Mouse (Mus musculus) neural tube, embryonic 15.5 days (tissue): ENCODE results near the gene Cox4i1. TPM values are rescaled to one million over a fixed set of nuclear protein-coding genes. Genes with fewer than 3 reads are reported as not detected.

Experiments
- ATAC-seq: fragments of 200-750 bp; cut with Nextera tagmentation; 2 replicates; pipeline ENCODE4 v1.8.0; 2017; ENCODE audit warnings: mild to moderate bottlenecking, moderate TSS enrichment, moderate library complexity; ENCODE audit not compliant: low FRiP score
- H3K27ac ChIP-seq: fragments of 300-500 bp; sonication (generic); replicated peaks from 2 replicates; pipeline ENCODE4 v1.5.1; 2015; ENCODE audit warnings: mild to moderate bottlenecking, inconsistent platforms
- H3K27me3 ChIP-seq: fragments of 300-500 bp; sonication (generic); replicated peaks from 2 replicates; pipeline ENCODE4 v1.6.1; 2015; ENCODE audit warnings: inconsistent platforms
- H3K36me3 ChIP-seq: fragments of 300-500 bp; sonication (generic); 2 replicates; pipeline ENCODE4 v1.6.1; 2015; ENCODE audit warnings: inconsistent platforms
- H3K4me1 ChIP-seq: fragments of 300-500 bp; sonication (generic); 2 replicates; pipeline ENCODE4 v1.6.1; 2015; ENCODE audit warnings: inconsistent platforms
- H3K4me2 ChIP-seq: fragments of 300-500 bp; sonication (generic); 2 replicates; pipeline ENCODE4 v1.6.1; 2015; ENCODE audit warnings: inconsistent platforms, mild to moderate bottlenecking, moderate library complexity
- H3K4me3 ChIP-seq: fragments of 300-500 bp; sonication (generic); replicated peaks from 2 replicates; pipeline ENCODE4 v1.5.1; 2015; ENCODE audit warnings: mild to moderate bottlenecking, inconsistent platforms
- H3K9ac ChIP-seq: fragments of 300-500 bp; sonication (generic); replicated peaks from 2 replicates; pipeline ENCODE4 v1.6.1; 2015; ENCODE audit warnings: mild to moderate bottlenecking, inconsistent platforms
- H3K9me3 ChIP-seq: fragments of 300-500 bp; sonication (generic); replicated peaks from 2 replicates; pipeline ENCODE4 v1.6.1; 2016; ENCODE audit warnings: inconsistent platforms
- WGBS: fragments of 180-500 bp; shearing (Covaris S2); methylation state at CpG from one replicate; pipeline ENCODE4 v1.1.7; 2015; ENCODE audit warnings: mixed read lengths; 5-methylcytosine and 5-hydroxymethylcytosine counted together
- polyA plus RNA-seq: library from polyadenylated mRNA; unstranded; fragments of >200 nt; fragmentation: Nextera tagmentation; extraction: Ambion mirVana; gene quantifications from 2 replicates; pipeline ENCODE4 v1.2.1, GENCODE M21; 2015

Gene Cox4i1
- polyA plus RNA-seq, 1 experiment from 2014 or later, result 1,334 TPM

- no peaks in the 10 kb centered on the region for H3K9me3 ChIP-seq
- peaks cover 29% of the 10 kb centered on the region for H3K27me3 ChIP-seq
- H3K4me1 ChIP-seq, result peaks cover 20% of the 10 kb centered on the region
- H3K36me3 ChIP-seq, result no peaks in the 10 kb centered on the region
- WGBS, result 25% methylated on average over 17 of the region's 17 CpGs
- H3K4me3 ChIP-seq, result peak overlapping the region; percentile 65
- peak overlapping the region; percentile 53 for H3K9ac ChIP-seq
- peak; percentile 3; the same call in 1 of the 2 replicates for ATAC-seq
- H3K4me2 ChIP-seq, result peak overlapping the region; percentile 92
- H3K27ac ChIP-seq, result no peak overlapping the region
These were observed 34.9 kb upstream of the Cox4i1 start for GRCm38 (mm10) chr8:120632969-120633664.

GRCm38 (mm10) chr8:120633665-120634271 lies 34.3 kb upstream of the Cox4i1 start:
- peak overlapping the region; percentile 53 for H3K9ac ChIP-seq
- peak overlapping the region; percentile 92 for H3K4me2 ChIP-seq
- peaks cover 20% of the 10 kb centered on the region for H3K4me1 ChIP-seq
- under 1% methylated on average over 44 of the region's 44 CpGs for WGBS
- ATAC-seq, result peak; percentile 50
- H3K27ac ChIP-seq, result no peak overlapping the region
- H3K9me3 ChIP-seq, result no peaks in the 10 kb centered on the region
- H3K27me3 ChIP-seq, result peaks cover 29% of the 10 kb centered on the region
- H3K36me3 ChIP-seq, result no peaks in the 10 kb centered on the region
- H3K4me3 ChIP-seq, result peak overlapping the region; percentile 65

GRCm38 (mm10) chr8:120634329-120634839 lies 33.6 kb upstream of the Cox4i1 start:
- H3K9me3 ChIP-seq, result no peaks in the 10 kb centered on the region
- peaks cover 29% of the 10 kb centered on the region for H3K27me3 ChIP-seq
- H3K4me2 ChIP-seq, result peak overlapping the region; percentile 92
- H3K27ac ChIP-seq, result no peak overlapping the region
- H3K4me3 ChIP-seq, result peak overlapping the region; percentile 65
- peak; percentile 28; the same call in 1 of the 2 replicates for ATAC-seq
- H3K36me3 ChIP-seq, result no peaks in the 10 kb centered on the region
- WGBS, result under 1% methylated on average over 39 of the region's 42 CpGs
- H3K4me1 ChIP-seq, result peaks cover 20% of the 10 kb centered on the region
- H3K9ac ChIP-seq, result peak overlapping the region; percentile 53

- H3K27me3 ChIP-seq, result 0 out of 2 replicates have a peak, but pooled peaks cover 3% of the 10 kb centered on the region
- no peak overlapping the region for H3K4me2 ChIP-seq
- H3K27ac ChIP-seq, result no peak overlapping the region
- 48% methylated on average over 8 of the region's 8 CpGs for WGBS
- no peak overlapping the region for H3K9ac ChIP-seq
- no peak for ATAC-seq
- H3K9me3 ChIP-seq, result no peaks in the 10 kb centered on the region
- H3K4me3 ChIP-seq, result no peak overlapping the region
- H3K4me1 ChIP-seq, result no peaks in the 10 kb centered on the region
- no peaks in the 10 kb centered on the region for H3K36me3 ChIP-seq
These were observed 26.8 kb upstream of the Cox4i1 start for GRCm38 (mm10) chr8:120641245-120641644.

- H3K27ac ChIP-seq, result no peak overlapping the region
- no peak overlapping the region for H3K4me3 ChIP-seq
- no peak overlapping the region for H3K4me2 ChIP-seq
- no peaks in the 10 kb centered on the region for H3K9me3 ChIP-seq
- H3K36me3 ChIP-seq, result no peaks in the 10 kb centered on the region
- ATAC-seq, result no peak
- H3K27me3 ChIP-seq, result no peaks in the 10 kb centered on the region
- no peaks in the 10 kb centered on the region for H3K4me1 ChIP-seq
- WGBS, result 83% methylated on average over 10 of the region's 10 CpGs
- H3K9ac ChIP-seq, result no peak overlapping the region
These were observed 25.9 kb upstream of the Cox4i1 start for GRCm38 (mm10) chr8:120642031-120642662.

- no peaks in the 10 kb centered on the region for H3K9me3 ChIP-seq
- no peaks in the 10 kb centered on the region for H3K4me1 ChIP-seq
- H3K27ac ChIP-seq, result peak overlapping the region; percentile 54
- no peaks in the 10 kb centered on the region for H3K36me3 ChIP-seq
- peak; percentile 85 for ATAC-seq
- H3K4me2 ChIP-seq, result no peak overlapping the region
- H3K4me3 ChIP-seq, result no peak overlapping the region
- no peaks in the 10 kb centered on the region for H3K27me3 ChIP-seq
- no peak overlapping the region for H3K9ac ChIP-seq
- WGBS, result 64% methylated on average over 7 of the region's 7 CpGs
These were observed 23.4 kb upstream of the Cox4i1 start for GRCm38 (mm10) chr8:120644663-120645062.

DNA sequence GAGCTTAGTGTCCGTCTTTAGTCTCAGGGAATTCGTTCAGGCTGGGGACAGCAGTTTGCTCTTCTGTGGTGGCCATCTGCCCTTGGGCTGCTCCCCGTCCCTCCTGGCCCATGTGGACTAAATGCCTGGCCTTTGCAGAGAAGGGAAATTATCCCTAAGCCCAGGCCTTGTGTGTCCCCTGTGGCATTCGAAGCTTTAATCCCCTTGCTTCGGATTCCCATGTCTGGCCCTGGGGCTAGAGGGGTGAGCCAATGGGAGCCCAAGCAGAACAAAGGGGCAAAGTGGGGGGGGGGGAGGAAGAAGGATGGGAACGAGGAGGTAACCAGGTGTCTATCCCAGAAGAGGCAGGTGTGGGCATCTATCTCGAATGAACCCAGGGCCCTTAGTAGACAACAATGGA lies 20.5 kb upstream of the Cox4i1 start, which contains the start of gene 1190005I06Rik:
1190005I06Rik (minus strand) TSS at position 101 of the 400 bp plus-strand sequence.
- no peaks in the 10 kb centered on the region for H3K36me3 ChIP-seq
- no peaks in the 10 kb centered on the region for H3K27me3 ChIP-seq
- no peak within 1 kb of the TSS for H3K4me3 ChIP-seq
- no peak for ATAC-seq
- no peak within 1 kb of the TSS for H3K4me2 ChIP-seq
- H3K9me3 ChIP-seq, result no peaks in the 10 kb centered on the region
- no peak within 1 kb of the TSS for H3K27ac ChIP-seq
- 72% methylated on average over 7 of the region's 7 CpGs for WGBS
- H3K4me1 ChIP-seq, result no peaks in the 10 kb centered on the region
- no peak within 1 kb of the TSS for H3K9ac ChIP-seq

GRCm38 (mm10) chr8:120656322-120657052 lies 11.5 kb upstream of the Cox4i1 start:
- H3K27me3 ChIP-seq, result no peaks in the 10 kb centered on the region
- H3K4me2 ChIP-seq, result no peak overlapping the region
- H3K27ac ChIP-seq, result no peak overlapping the region
- no peak for ATAC-seq
- peaks cover 56% of the 10 kb centered on the region for H3K36me3 ChIP-seq
- no peak overlapping the region for H3K9ac ChIP-seq
- 82% methylated on average over 7 of the region's 7 CpGs for WGBS
- H3K9me3 ChIP-seq, result no peaks in the 10 kb centered on the region
- no peaks in the 10 kb centered on the region for H3K4me1 ChIP-seq
- H3K4me3 ChIP-seq, result no peak overlapping the region

DNA sequence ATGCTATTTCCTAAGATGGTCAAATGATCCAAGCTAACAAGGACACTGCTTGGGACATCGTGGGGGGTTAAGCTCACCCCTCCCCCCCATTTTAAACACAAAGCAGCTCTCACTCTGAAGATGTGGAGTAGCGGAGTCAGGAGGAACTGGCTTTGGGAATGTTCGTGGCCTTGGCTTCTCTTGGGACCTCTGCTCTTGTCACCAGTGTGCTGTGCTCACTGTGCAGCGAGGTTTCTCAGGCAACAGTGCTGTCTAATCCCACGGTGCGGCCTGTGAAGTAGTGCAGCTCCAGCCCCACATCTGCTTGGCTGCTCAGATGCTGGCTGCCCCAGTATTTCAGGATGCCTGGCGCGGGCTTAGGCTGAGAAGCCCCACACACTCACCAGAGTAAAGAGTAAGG lies 10.6 kb upstream of the Cox4i1 start:
- H3K9ac ChIP-seq, result no peak overlapping the region

GRCm38 (mm10) chr8:120664566-120664965 lies 3.5 kb upstream of the Cox4i1 start:
- H3K36me3 ChIP-seq, result peaks cover 1% of the 10 kb centered on the region; the same call in 1 of the 2 replicates
- no peak overlapping the region for H3K4me2 ChIP-seq
- no peak for ATAC-seq
- no peak overlapping the region for H3K27ac ChIP-seq
- peaks cover 51% of the 10 kb centered on the region for H3K4me1 ChIP-seq
- no peaks in the 10 kb centered on the region for H3K9me3 ChIP-seq
- H3K27me3 ChIP-seq, result no peaks in the 10 kb centered on the region
- H3K4me3 ChIP-seq, result no peak overlapping the region
- H3K9ac ChIP-seq, result no peak overlapping the region; the same call in 1 of the 2 replicates
- 77% methylated on average over 6 of the region's 6 CpGs for WGBS

More for the DNA sequence above, 10.6 kb upstream of the Cox4i1 start:
- Histone ChIP-seq H3K36me3 (peaks cover 56% of the 10 kb centered on the region), H3K4me1 (no peaks in the 10 kb centered on the region), H3K27me3 (no peaks in the 10 kb centered on the region), H3K4me2 (no peak overlapping the region), H3K27ac (no peak overlapping the region), H3K9me3 (no peaks in the 10 kb centered on the region), H3K4me3 (no peak overlapping the region)
- no peak for ATAC-seq
- WGBS, result 90% methylated on average over 8 of the region's 8 CpGs
